Mouse (Mus musculus): ENCODE measurements around the gene Gm20816. TPM values are rescaled to one million over a fixed set of nuclear protein-coding genes. Genes with fewer than 3 reads are reported as not detected.
"Not testable (repeated sequence)": the region's sequence is repeated elsewhere in the genome, so short reads cannot be mapped to it uniquely, and the experiment has no call there.

Gene Gm20816
- not detected in 2 replicates for total RNA-seq (2017)

- ATAC-seq (ENCODE audit: extremely low read depth, insufficient number of reproducible peaks, low FRiP score, poor library complexity, severe bottlenecking), result not testable (repeated sequence)
Measured at GRCm38 (mm10) chrY:68537655-68538054, at the start of gene Gm20816. Gene Gm20816 (plus strand): TSS chrY:68537955.

Other genes with a start within 250 kb of the Gm20816 start
- gene Gm20937, start 243.1 kb upstream of the Gm20816 start, total RNA-seq (2017), result not detected in 2 replicates